Mouse (Mus musculus) megakaryocyte, embryonic 14.5 days (primary cell): Measurements from ENCODE around the gene Ubd. TPM values are rescaled to one million over a fixed set of nuclear protein-coding genes. Genes with fewer than 3 reads are reported as not detected.
"Not testable (repeated sequence)": the region's sequence is repeated elsewhere in the genome, so short reads cannot be mapped to it uniquely, and the experiment has no call there.

Experiments
- H3K27me3 ChIP-seq: replicated peaks from 2 replicates; pipeline ENCODE3; 2012; ENCODE audit warnings: inconsistent platforms
- H3K36me3 ChIP-seq: replicated peaks from 2 replicates; pipeline ENCODE3; 2012; ENCODE audit warnings: low read length, inconsistent platforms, mixed read lengths
- H3K4me1 ChIP-seq: 2 replicates; pipeline ENCODE4 v1.6.1; 2012; ENCODE audit warnings: inconsistent platforms
- H3K4me3 ChIP-seq: replicated peaks from 2 replicates; pipeline ENCODE3; 2012; ENCODE audit warnings: moderate library complexity, mild to moderate bottlenecking, inconsistent platforms
- H3K9me3 ChIP-seq: 2 replicates; pipeline ENCODE4 v1.6.1; 2012; ENCODE audit warnings: inconsistent platforms
- FLI1 ChIP-seq: IDR thresholded peaks from 2 replicates; pipeline ENCODE4 v1.6.1; 2012; ENCODE audit warnings: low read length, inconsistent platforms, mixed read lengths
- GATA1 ChIP-seq: IDR thresholded peaks from 3 replicates; pipeline ENCODE4 v1.6.1; 2012; ENCODE audit warnings: mixed read lengths, low read length, inconsistent platforms, borderline replicate concordance
- polyA plus RNA-seq: library from polyadenylated mRNA; stranded (reverse); fragments of >175 nt; gene quantifications from 2 replicates; pipeline ENCODE4 v1.2.3, GENCODE M21; 2012; ENCODE audit warnings: low replicate concordance; ENCODE audit not compliant: insufficient read depth

Ubd gene
- polyA plus RNA-seq, 1 experiment, result not detected

GRCm38 (mm10) chr17:37210884-37211768 is 17.4 kb downstream of the Ubd start:
- Histone ChIP-seq H3K4me1 (peaks cover 7% of the 10 kb centered on the region; the same call in 1 of the 2 replicates), H3K4me3 (peak overlapping the region; percentile 51), H3K9me3 (peaks cover 5% of the 10 kb centered on the region; the same call in 1 of the 2 replicates), H3K27me3 (peaks cover 15% of the 10 kb centered on the region), H3K36me3 (no peaks in the 10 kb centered on the region)
- no peak for TF ChIP-seq GATA1

DNA sequence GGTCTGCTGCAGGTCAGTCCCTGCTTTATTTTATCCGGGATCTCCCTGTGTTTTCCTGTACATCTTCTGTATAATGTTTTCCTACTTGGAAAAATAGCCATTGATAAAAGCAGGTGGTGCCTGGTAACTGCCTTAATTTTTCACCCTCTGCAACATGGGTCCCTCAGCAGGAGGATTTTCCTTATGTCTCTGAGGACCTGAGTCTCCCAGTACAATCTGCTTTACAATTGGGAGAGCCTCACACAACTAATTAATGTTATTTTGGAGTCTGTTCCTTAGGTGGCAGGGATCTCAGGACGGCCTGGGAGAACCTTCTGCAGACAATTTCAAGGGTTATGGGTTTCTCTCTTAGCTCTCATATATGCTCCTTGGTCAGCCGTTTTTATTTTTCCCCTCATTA is 19.3 kb downstream of the Ubd start, which contains the start of gene Olfr95:
Gene Olfr95 (minus strand): TSS at position 101 of the 400 bp plus-strand sequence.
- peaks cover 5% of the 10 kb centered on the region; the same call in 1 of the 2 replicates for H3K9me3 ChIP-seq
- no peak for TF ChIP-seq FLI1
- no peak for TF ChIP-seq GATA1
- H3K4me3 ChIP-seq, result no peak within 1 kb of the TSS
- no peaks in the 10 kb centered on the region for H3K36me3 ChIP-seq
- peaks cover 13% of the 10 kb centered on the region for H3K27me3 ChIP-seq
- peaks cover 7% of the 10 kb centered on the region; the same call in 1 of the 2 replicates for H3K4me1 ChIP-seq

DNA sequence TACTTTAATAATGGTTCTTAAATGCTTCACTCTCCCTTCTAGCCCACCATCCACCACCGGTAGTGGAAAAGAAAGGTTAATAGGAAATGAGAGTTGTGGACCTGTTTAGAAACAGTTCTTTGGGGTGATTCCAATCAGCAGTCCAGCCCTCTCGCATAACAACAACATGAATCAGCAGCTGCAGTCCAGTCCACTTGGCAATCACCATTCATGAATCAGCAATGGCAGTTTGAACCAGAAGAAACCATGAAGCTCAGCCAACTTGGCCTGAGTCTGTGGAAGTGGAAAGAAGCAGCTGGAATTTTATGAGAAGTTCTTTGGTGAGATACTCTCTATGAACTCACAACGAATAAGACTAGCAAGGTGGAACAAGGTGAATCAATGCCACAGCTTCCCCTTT is 24.8 kb downstream of the Ubd start:
- TF ChIP-seq FLI1, result no peak
- TF ChIP-seq GATA1, result no peak
- Histone ChIP-seq H3K9me3 (no peaks in the 10 kb centered on the region), H3K4me3 (no peak overlapping the region), H3K27me3 (no peaks in the 10 kb centered on the region), H3K36me3 (no peaks in the 10 kb centered on the region), H3K4me1 (no peaks in the 10 kb centered on the region)

GRCm38 (mm10) chr17:37219846-37220245 is 26.2 kb downstream of the Ubd start, which contains the start of gene Olfr96:
Gene Olfr96 (plus strand): TSS chr17:37220146.
- Histone ChIP-seq H3K9me3 (no peaks in the 10 kb centered on the region), H3K4me1 (no peaks in the 10 kb centered on the region), H3K4me3 (no peak within 1 kb of the TSS), H3K36me3 (no peaks in the 10 kb centered on the region), H3K27me3 (no peaks in the 10 kb centered on the region)
- TF ChIP-seq FLI1 (no peak), GATA1 (no peak)

GRCm38 (mm10) chr17:37221879-37222278 is 28.2 kb downstream of the Ubd start:
- Histone ChIP-seq H3K4me1 (no peaks in the 10 kb centered on the region), H3K36me3 (no peaks in the 10 kb centered on the region), H3K27me3 (no peaks in the 10 kb centered on the region), H3K4me3 (no peak overlapping the region), H3K9me3 (no peaks in the 10 kb centered on the region)
- TF ChIP-seq GATA1 (no peak), FLI1 (no peak)

DNA sequence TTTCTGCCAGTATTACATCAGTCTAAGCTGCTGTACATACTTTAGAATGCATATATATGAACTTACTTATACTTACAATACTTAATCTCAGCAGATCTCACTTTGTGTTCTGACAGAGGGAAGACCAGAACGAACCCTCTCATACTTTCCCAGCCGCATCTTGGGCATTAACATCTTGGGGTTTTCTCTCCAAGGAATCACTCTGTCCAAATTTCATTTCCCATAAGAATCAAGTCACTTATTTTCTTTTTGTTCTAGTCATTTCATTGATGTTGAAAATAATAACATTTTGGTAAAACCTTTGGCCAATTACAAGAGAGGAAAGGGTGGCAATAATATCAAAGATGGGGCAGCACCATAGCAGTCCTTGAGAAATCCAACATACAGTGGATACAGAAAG is 43.5 kb downstream of the Ubd start, which contains the start of gene Olfr97:
Gene Olfr97 (minus strand): TSS at position 101 of the 400 bp plus-strand sequence.
- not testable (repeated sequence) for H3K36me3 ChIP-seq, H3K4me3 ChIP-seq, H3K27me3 ChIP-seq, H3K4me1 ChIP-seq
- peaks cover 13% of the 10 kb centered on the region for H3K9me3 ChIP-seq

DNA sequence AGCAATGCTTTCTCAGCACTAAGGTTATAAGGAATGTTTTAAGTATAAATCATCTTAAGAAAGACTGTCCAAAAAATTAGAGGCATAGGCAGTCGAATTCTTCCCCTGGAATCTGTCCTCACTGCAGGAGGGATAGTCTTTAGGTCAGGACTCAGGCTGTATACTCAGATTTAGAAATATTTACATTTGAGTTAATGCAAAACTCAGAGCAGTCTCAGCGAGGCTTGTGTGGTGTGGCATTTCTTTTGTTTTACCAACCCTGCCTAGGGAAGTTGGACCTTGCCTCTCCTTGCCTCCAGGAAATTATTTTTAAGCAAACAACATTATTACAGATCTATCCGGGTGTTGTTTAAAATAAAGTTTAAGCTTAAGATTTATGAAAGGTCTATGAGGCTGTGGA is 48.5 kb downstream of the Ubd start:
- Histone ChIP-seq H3K4me3 (no peak overlapping the region), H3K9me3 (peaks cover 13% of the 10 kb centered on the region), H3K4me1 (no peaks in the 10 kb centered on the region), H3K36me3 (no peaks in the 10 kb centered on the region), H3K27me3 (no peaks in the 10 kb centered on the region)
- TF ChIP-seq FLI1 (no peak), GATA1 (no peak)

Other genes starting within 250 kb of the Ubd start
- gene Ppp1r11, start 242.2 kb upstream of the Ubd start, polyA plus RNA-seq, result 504 and 1,093 TPM in 2 replicates
- 2.1 and 2.6 TPM in 2 replicates for gene Znrd1, start 235.3 kb upstream of the Ubd start, polyA plus RNA-seq
- 0.85 TPM in 1 of 2 replicates, not detected in the other for gene Znrd1as, start 235.3 kb upstream of the Ubd start, polyA plus RNA-seq
- gene 2410137M14Rik, start 212.7 kb upstream of the Ubd start, polyA plus RNA-seq, result not detected in 2 replicates
- gene H2-M5, start 204.4 kb upstream of the Ubd start, polyA plus RNA-seq, result not detected in 2 replicates
- gene Zfp57, start 192.7 kb upstream of the Ubd start, polyA plus RNA-seq, result 3.5 TPM in 1 of 2 replicates, not detected in the other
- gene Mog, start 170.5 kb upstream of the Ubd start, polyA plus RNA-seq, result not detected in 2 replicates
- 1.6 and 1.7 TPM in 2 replicates for gene Gabbr1, start 147.9 kb upstream of the Ubd start, polyA plus RNA-seq
- gene Olfr90, start 105.4 kb upstream of the Ubd start, polyA plus RNA-seq, result not detected in 2 replicates
- gene Olfr91, start 95.6 kb upstream of the Ubd start, polyA plus RNA-seq, result not detected in 2 replicates
- gene Olfr92, start 73.8 kb upstream of the Ubd start, polyA plus RNA-seq, result not detected in 2 replicates
- not detected in 2 replicates for gene Olfr93, start 32.4 kb upstream of the Ubd start, polyA plus RNA-seq
- not detected in 2 replicates for gene Olfr94, start 7.1 kb downstream of the Ubd start, polyA plus RNA-seq
- not detected in 2 replicates for gene Olfr95, start 19.2 kb downstream of the Ubd start, polyA plus RNA-seq
- gene Olfr96, start 26.3 kb downstream of the Ubd start, polyA plus RNA-seq, result not detected in 2 replicates
- gene Olfr97, start 43.4 kb downstream of the Ubd start, polyA plus RNA-seq, result not detected in 2 replicates
- not detected in 2 replicates for gene Olfr98, start 69.9 kb downstream of the Ubd start, polyA plus RNA-seq
- 0.82 TPM in 1 of 2 replicates, not detected in the other for gene H2-M3, start 76.3 kb downstream of the Ubd start, polyA plus RNA-seq
- gene Olfr99, start 89.6 kb downstream of the Ubd start, polyA plus RNA-seq, result not detected in 2 replicates
- gene Olfr101, start 110.4 kb downstream of the Ubd start, polyA plus RNA-seq, result not detected in 2 replicates
- gene Olfr102, start 123.2 kb downstream of the Ubd start, polyA plus RNA-seq, result not detected in 2 replicates
- gene Olfr103, start 145.8 kb downstream of the Ubd start, polyA plus RNA-seq, result not detected in 2 replicates
- gene Olfr104-ps, start 165.7 kb downstream of the Ubd start, polyA plus RNA-seq, result 0.86 TPM in 1 of 2 replicates, not detected in the other
- gene Olfr105-ps, start 185.1 kb downstream of the Ubd start, polyA plus RNA-seq, result not detected in 2 replicates
- not detected in 2 replicates for gene Olfr106-ps, start 196.5 kb downstream of the Ubd start, polyA plus RNA-seq
- not detected in 2 replicates for gene Olfr107, start 205.3 kb downstream of the Ubd start, polyA plus RNA-seq